Mouse (Mus musculus) stomach, postnatal 0 days (tissue): ENCODE results near the gene Kncn. TPM values are rescaled to one million over a fixed set of nuclear protein-coding genes. Genes with fewer than 3 reads are reported as not detected.

Experiments used
- ATAC-seq: fragments of 200-750 bp; cut with Nextera tagmentation; 2 replicates; pipeline ENCODE4 v1.8.0; 2017; ENCODE audit not compliant: low FRiP score, low TSS enrichment
- DNase-seq: peaks from one replicate; pipeline ENCODE4 v3.0.0-alpha.2; 2016; ENCODE audit warnings: low spot score
- H3K27ac ChIP-seq: fragments of 300-500 bp; sonication (generic); replicated peaks from 2 replicates; pipeline ENCODE4 v1.5.1; 2014; ENCODE audit warnings: mild to moderate bottlenecking, control low read depth
- H3K27me3 ChIP-seq: fragments of 300-500 bp; sonication (generic); 2 replicates; pipeline ENCODE4 v1.6.1; 2014; ENCODE audit warnings: low read length; ENCODE audit not compliant: control insufficient read depth, insufficient read depth
- H3K36me3 ChIP-seq: fragments of 300-500 bp; sonication (generic); 2 replicates; pipeline ENCODE4 v1.6.1; 2014; ENCODE audit warnings: low read length, mixed read lengths; ENCODE audit not compliant: control insufficient read depth, insufficient read depth
- H3K4me1 ChIP-seq: fragments of 300-500 bp; sonication (generic); replicated peaks from 2 replicates; pipeline ENCODE4 v1.6.1; 2014; ENCODE audit warnings: antibody characterized with exemption; ENCODE audit not compliant: control insufficient read depth, insufficient read depth
- H3K4me2 ChIP-seq: fragments of 300-500 bp; sonication (generic); replicated peaks from 2 replicates; pipeline ENCODE4 v1.6.1; 2014; ENCODE audit warnings: low read depth, mild to moderate bottlenecking, control low read depth, moderate library complexity
- H3K4me3 ChIP-seq: fragments of 300-500 bp; sonication (generic); 2 replicates; pipeline ENCODE4 v1.5.1; 2014; ENCODE audit warnings: low read depth, low read length, control low read depth
- H3K9ac ChIP-seq: fragments of 300-500 bp; sonication (generic); 2 replicates; pipeline ENCODE4 v1.6.1; 2014; ENCODE audit warnings: mild to moderate bottlenecking, low read length, control low read depth, mixed read lengths
- H3K9me3 ChIP-seq: fragments of 300-500 bp; sonication (generic); 2 replicates; pipeline ENCODE4 v1.6.1; 2016; ENCODE audit warnings: low read length; ENCODE audit not compliant: control insufficient read depth
- CTCF ChIP-seq: IDR thresholded peaks from 2 replicates; pipeline ENCODE4 v1.5.1; 2016; ENCODE audit warnings: antibody characterized with exemption, low read depth, mild to moderate bottlenecking, moderate library complexity
- EP300 ChIP-seq: optimal IDR thresholded peaks from 2 replicates; pipeline ENCODE3; 2016; ENCODE audit warnings: antibody characterized with exemption
- WGBS: fragments of 180-500 bp; shearing (Covaris S2); extraction: QIAGEN DNeasy Blood & Tissue Kit; methylation state at CpG from one replicate; pipeline ENCODE4 v1.1.7; 2014; 5-methylcytosine and 5-hydroxymethylcytosine counted together
- polyA plus RNA-seq: library from polyadenylated mRNA; unstranded; fragments of >200 nt; fragmentation: Nextera tagmentation; extraction: Ambion mirVana; gene quantifications from 2 replicates; pipeline ENCODE4 v1.2.1, GENCODE M21; 2015

The Kncn gene
- polyA plus RNA-seq, 1 experiment from 2014 or later, result not detected

DNA sequence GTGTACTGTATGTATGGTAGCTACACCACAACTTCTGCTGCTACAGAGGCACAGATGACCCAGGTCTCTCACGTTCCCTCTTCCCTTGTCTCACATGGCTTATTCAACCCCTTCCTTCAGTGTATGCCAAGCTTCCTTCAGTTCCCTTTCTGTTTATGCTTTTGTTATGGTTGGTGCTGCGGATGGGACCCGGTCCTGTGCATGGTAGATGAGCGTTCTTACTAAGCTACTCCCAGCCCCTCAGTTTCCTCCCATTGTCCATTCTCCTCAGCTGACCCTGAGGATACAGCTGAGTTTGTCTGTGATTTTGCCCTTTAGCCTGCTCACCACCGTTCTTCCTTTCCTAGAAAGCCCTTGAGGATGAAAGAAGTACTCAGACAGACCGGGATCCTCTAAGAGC, 32.6 kb upstream of the Kncn start:
- ATAC-seq (no peak), DNase-seq (no peak)
- H3K4me3 ChIP-seq, result no peak overlapping the region
- no peak overlapping the region for H3K4me2 ChIP-seq
- H3K9me3 ChIP-seq, result no peaks in the 10 kb centered on the region
- no peak overlapping the region for H3K9ac ChIP-seq
- no peak overlapping the region for H3K27ac ChIP-seq
- H3K4me1 ChIP-seq, result no peaks in the 10 kb centered on the region
- no peaks in the 10 kb centered on the region for H3K27me3 ChIP-seq
- WGBS, result 81% methylated on average over 6 of the region's 6 CpGs
- H3K36me3 ChIP-seq, result no peaks in the 10 kb centered on the region; the same call in 1 of the 2 replicates
- TF ChIP-seq EP300 (no peak), CTCF (no peak)

DNA sequence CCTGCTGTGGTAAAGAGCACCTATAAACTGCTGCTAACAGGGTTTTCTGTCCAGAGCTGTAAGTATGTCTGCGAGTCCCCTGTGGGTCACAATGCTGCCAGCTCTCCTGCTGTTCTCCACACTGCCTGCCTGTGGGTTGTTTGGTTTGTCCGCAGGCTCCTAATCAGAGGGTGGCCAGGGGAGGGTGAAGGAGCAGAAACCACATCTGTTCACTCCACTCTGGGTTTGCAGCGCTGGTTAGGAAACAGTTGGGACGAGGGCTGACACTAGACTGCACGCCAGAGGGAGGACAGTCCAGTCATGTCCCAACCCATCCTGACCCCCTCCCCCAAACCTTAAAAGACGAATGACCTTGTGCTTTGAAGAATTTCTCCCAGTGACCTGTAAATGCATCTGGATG, 29.1 kb upstream of the Kncn start:
- Histone ChIP-seq H3K9me3 (no peaks in the 10 kb centered on the region), H3K27me3 (no peaks in the 10 kb centered on the region), H3K4me2 (no peak overlapping the region), H3K27ac (no peak overlapping the region), H3K36me3 (peaks cover 12% of the 10 kb centered on the region; the same call in 1 of the 2 replicates), H3K9ac (no peak overlapping the region), H3K4me1 (no peaks in the 10 kb centered on the region), H3K4me3 (no peak overlapping the region)
- ATAC-seq, result no peak
- TF ChIP-seq EP300 (no peak), CTCF (no peak)
- 64% methylated on average over 6 of the region's 6 CpGs for WGBS
- no peak for DNase-seq

DNA sequence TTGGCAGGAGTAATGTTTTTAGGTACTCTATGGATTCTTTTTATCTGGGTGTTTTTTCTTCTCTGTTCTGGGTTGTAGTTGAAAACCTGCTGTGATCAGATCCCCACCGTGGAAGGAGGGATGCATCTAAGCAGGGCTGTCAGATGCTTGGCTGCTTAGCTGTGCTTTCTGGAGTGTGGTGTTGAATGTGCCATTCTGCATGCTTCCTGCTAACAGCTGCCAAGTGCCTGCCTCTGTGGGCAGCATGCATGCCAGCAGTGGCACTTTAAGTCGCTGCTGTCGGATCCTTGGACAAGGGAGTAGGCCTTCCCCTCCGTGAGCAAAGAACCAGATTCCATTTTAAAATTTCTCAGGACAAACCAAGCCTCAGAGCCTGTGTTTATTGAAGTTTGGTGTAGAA, 28.6 kb upstream of the Kncn start:
- TF ChIP-seq EP300 (no peak), CTCF (no peak)
- H3K27me3 ChIP-seq, result no peaks in the 10 kb centered on the region
- no peak for ATAC-seq

DNA sequence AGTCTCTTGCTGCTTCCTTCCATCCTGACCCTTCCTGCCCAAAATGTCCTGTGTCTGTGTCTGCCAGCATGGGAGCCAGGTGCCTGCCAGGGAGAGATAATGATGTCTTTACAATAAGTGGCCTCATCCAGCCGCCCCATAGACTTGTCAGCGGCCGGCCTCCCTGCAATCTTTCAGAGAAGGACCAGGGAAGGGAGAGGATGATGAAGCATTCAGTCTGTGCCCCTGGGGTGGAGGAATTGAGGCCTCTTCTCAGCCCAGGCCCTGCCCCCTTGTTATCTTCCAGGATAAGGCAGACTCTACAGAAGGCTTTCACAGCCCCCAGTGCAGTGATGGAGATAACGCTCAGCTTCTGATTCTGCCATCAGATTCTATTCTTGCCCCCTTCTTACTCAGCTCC, 27.9 kb upstream of the Kncn start:
- Histone ChIP-seq H3K4me3 (no peak overlapping the region), H3K4me1 (no peaks in the 10 kb centered on the region), H3K9me3 (no peaks in the 10 kb centered on the region), H3K27ac (no peak overlapping the region), H3K36me3 (peaks cover 12% of the 10 kb centered on the region; the same call in 1 of the 2 replicates), H3K4me2 (no peak overlapping the region), H3K27me3 (no peaks in the 10 kb centered on the region), H3K9ac (no peak overlapping the region)
- no peak for DNase-seq
- WGBS, result 86% methylated on average over 4 of the region's 4 CpGs
- TF ChIP-seq CTCF (no peak), EP300 (no peak)
- ATAC-seq, result no peak

More for the DNA sequence above, 28.6 kb upstream of the Kncn start:
- H3K4me1 ChIP-seq, result no peaks in the 10 kb centered on the region
- H3K27ac ChIP-seq, result no peak overlapping the region
- H3K4me3 ChIP-seq, result no peak overlapping the region
- no peak overlapping the region for H3K9ac ChIP-seq
- WGBS, result 60% methylated on average over 4 of the region's 4 CpGs
- no peak for DNase-seq
- H3K4me2 ChIP-seq, result no peak overlapping the region
- no peaks in the 10 kb centered on the region for H3K9me3 ChIP-seq
- peaks cover 12% of the 10 kb centered on the region; the same call in 1 of the 2 replicates for H3K36me3 ChIP-seq

DNA sequence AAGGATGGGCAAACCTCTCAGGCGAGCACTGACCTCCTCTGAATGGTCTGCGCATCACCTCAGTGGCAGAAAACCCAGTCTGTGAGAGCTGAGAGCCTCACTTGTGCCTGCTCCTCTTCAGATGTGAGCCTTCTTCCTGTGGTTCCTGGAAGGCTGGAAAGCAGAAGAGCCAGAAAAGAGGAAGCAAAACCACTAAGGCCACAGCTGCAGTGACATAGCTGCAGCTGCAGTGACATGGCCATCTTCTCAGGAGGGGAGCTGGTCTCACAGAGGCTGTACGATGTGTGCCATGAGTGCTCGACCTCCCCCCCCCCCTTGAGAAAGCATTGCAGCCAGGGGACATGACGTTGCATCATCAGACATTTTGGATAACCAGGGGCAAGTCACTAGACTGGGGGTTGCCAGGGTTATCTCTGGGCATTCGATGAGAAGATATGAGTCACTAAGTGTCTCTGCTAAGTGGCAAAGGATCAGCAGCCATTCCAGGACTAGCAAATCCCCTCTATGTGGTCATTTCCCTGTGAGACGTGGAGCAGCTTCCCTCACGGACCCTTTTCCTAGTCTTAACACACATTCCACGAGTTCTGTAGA, 26.8 kb upstream of the Kncn start:
- TF ChIP-seq CTCF (no peak), EP300 (no peak)
- H3K27me3 ChIP-seq, result no peaks in the 10 kb centered on the region
- H3K4me1 ChIP-seq, result no peaks in the 10 kb centered on the region
- WGBS, result 78% methylated on average over 9 of the region's 9 CpGs
- no peak overlapping the region for H3K4me3 ChIP-seq
- no peak overlapping the region for H3K9ac ChIP-seq
- H3K9me3 ChIP-seq, result no peaks in the 10 kb centered on the region
- H3K27ac ChIP-seq, result no peak overlapping the region
- ATAC-seq, result no peak
- DNase-seq, result no peak
- peaks cover 12% of the 10 kb centered on the region; the same call in 1 of the 2 replicates for H3K36me3 ChIP-seq
- no peak overlapping the region for H3K4me2 ChIP-seq

DNA sequence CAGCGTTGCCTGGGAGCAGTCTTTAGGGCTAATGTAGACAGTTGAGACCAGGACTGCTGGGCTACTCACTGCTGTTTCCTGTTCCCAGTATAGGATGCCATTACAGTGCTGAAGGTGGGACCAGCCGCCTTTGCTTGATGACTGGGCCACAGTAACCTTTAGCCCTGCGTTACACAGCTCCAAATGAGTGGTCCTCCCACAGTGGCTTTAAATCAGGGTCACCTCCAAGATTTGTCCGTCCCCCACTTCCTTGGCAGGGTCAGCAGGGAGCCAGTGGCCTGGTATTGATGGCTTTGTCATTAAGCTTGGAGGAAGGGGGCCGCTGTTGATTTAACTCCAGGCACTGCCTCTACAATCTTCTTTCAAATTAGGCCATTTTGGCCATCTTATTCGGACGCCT, 20.8 kb upstream of the Kncn start:
- H3K9ac ChIP-seq, result no peak overlapping the region
- no peak overlapping the region for H3K4me3 ChIP-seq
- no peak for ATAC-seq
- H3K27me3 ChIP-seq, result no peaks in the 10 kb centered on the region
- no peaks in the 10 kb centered on the region for H3K9me3 ChIP-seq
- no peak overlapping the region for H3K4me2 ChIP-seq
- DNase-seq, result no peak
- peaks cover 5% of the 10 kb centered on the region; the same call in 1 of the 2 replicates for H3K36me3 ChIP-seq
- no peak overlapping the region for H3K27ac ChIP-seq
- TF ChIP-seq CTCF, result no peak
- 69% methylated on average over 7 of the region's 7 CpGs for WGBS
- H3K4me1 ChIP-seq, result no peaks in the 10 kb centered on the region
